Mouse (Mus musculus): Measurements from ENCODE around the gene 2010111I01Rik.

DNA sequence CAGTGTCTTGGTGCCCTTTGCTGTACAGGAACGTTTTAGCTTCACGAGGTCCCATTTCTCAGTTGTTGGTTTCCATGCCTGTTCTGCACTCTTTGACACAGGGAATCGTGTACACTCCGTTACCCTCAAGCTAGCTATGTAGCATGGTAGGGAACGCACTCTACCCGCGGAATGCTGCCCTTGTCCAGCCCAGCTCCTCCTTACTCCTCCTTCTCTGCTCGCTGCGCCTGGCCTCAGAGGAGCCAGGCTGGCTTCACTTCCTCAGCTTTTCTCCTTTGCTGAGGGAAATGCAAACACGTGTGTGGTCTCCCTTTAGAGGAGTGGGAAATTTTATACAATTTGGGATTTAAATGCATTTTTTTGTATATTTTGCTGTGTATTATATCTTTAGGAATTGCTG is 73.2 kb downstream of the 2010111I01Rik start:
- TF ChIP-seq CTCF (IDR thresholded peaks at IDR 0.05; ENCODE audit: low read depth, low read length) (no peak), POLR2A (IDR thresholded peaks at IDR 0.05; ENCODE audit: borderline replicate concordance, low read depth, low read length) (no peak)

All from bone marrow macrophage, adult 2 months (primary cell).